Mouse (Mus musculus) lung, postnatal 14 days (tissue): ENCODE results near the gene Satb2.
"Not testable (repeated sequence)": the region's sequence is repeated elsewhere in the genome, so short reads cannot be mapped to it uniquely, and the experiment has no call there.

Experiments used
- DNase-seq: peaks from one replicate; pipeline ENCODE4 v3.0.0; 2021

Satb2 gene

DNA sequence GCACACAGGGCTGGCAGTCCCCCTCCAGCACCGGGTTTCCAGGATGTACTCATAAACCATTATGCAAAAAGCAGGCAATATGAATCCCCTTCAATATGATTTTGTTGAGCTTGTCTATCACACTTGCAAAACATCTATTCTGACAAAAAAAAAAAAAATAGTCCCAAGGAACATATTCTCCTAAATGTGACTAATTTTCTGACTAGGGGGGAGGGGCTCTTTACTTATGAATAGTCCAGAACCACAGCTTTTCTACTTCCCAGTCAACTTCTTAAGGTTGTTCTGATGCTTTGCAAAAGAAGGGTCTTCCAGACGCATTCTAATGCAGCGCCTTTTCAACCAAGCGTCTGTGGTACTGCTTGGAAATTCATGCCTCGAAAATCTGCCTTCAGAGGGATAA lies 155.7 kb downstream of the Satb2 start:
- DNase-seq = no peak

DNA sequence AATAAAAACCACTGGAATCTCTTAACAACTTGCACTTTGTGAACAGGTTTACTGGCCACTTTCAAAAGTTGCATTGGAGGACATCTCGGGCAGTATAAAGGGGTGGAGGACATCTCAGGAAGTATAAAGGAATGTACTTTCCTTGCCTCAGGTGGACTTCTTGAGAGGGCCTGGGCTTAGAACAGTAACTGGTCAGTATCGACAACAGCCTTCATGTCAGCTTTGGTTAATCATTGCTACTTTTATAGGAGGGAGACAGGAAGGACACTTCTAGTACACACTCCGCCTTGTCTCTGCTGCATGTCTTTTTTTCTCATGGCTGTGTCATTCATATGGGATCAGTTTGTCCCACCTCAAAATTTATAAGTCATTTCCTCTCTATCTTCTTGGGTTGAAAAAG lies 156.4 kb downstream of the Satb2 start:
- no peak for DNase-seq

DNA sequence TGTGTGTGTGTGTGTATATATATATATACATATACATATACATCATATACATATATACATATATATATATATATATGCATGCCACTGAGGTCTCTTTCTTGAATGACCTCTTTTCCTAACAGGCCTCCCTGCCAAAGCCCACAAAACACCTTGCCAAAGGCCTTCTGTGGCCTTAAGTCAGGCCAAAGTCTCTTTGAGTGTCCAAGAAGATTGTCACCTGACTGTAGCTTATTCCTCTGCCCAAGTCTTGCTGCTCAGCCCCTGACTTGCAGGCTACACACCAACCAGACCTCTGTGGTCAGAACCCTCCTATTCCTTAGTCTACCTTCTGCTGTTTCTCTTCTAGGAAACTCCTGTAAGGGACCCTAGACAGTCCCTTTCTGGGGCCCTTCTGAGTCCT lies 164.9 kb downstream of the Satb2 start:
- DNase-seq = no peak

DNA sequence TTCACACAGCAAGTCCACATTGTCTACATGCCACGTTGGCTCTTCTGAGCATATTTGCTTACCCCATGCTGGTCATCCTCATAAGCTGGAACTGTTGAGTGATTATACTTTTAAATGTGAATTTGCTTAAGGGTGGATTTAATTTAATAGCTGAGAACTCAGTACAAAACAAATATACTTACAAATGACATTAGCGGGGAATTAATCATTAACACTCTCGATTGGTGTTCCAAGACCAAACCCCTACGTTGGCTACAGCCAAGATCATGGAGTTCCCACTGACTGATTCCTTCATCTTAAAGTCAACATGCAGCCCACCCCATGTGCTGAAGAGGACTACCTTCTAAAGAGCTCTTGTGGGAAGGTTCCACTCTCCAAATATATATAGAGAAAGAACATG lies 165.5 kb downstream of the Satb2 start:
- no peak for DNase-seq

DNA sequence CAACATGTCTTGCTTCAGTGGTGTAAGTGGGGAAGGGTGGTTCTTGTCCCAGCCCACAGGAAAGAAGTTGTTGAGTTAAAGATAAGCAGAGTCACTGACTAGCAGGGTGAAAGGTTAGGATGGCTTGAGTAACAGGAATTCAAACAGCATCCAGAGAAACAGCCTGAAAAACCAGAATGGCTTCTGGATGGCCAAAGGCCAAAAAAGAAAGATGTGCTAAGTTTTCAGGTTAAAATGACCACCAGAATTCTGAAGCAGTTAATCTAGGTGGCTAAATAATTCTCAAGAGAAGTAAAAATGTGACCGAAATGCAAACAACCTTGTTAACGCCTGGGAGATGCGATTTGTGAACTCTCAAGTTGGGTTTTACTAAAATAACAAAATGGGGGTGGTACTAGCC lies 167.0 kb downstream of the Satb2 start:
- DNase-seq = no peak

DNA sequence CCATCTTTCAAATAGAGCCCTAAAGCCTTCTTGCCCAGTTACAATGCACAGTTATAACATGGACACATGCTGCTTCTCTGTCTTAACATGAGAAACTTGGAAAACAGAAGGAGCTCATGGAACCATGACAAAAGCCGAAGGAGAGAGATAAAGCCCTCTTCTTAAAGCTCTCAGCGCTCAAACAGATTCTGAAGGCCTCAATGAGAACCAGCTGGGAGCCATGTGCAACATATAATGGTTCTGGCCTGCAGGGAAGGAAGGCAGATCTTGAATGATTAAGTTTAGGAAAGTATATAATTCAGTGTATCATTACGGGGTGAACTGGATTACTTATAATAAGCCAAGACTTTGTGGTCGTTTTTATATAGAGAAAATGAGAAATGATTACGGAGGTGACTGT lies 172.4 kb downstream of the Satb2 start:
- no peak for DNase-seq

DNA sequence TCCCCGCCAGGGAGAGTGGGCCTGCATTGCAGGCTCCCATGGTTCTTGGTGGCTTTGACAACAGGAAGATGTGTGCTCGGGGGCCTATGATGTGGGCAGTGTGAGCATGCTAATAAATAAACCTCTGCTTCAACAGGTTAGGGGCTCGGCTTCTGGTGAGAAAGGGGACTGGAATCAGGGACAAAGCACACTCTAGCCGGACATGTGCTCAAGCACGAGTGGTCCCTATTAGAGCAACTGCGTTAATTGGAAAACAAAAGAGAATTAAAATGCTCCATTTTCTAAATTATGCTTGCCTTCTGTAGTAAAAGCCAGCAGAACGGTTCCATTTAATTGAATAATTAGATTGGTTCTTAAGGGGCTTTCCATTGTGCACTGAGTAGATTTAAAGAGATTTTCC lies 177.8 kb downstream of the Satb2 start:
- DNase-seq = no peak

DNA sequence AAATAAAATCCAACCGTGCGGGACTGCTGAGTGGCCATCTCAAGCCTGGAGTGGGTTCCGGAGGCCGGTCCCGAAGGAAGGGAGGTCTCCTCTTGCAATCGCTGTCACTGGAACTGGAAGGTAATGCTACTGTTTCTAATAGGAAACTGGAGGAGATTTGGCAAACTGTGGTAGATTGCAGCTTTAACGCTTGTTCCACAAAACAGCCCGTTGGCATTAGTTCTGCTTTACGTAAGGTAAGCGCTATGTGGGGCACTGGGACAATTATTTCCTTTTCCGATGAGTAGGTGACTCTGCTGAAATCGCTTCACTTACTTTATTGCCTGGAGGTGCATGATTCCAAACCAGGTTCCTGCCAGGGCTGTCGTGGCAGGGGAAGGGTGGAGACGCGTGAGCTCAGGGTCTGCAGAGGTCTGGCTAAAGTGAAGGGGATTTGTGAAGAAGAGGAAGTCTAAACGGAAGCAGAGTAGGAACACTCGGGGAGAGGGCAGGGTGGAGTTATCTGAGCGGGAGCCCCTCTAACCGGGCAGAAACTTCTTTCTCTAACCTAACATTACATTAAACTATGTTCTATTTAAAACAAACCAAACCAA lies 183.3 kb downstream of the Satb2 start:
- DNase-seq = no peak

DNA sequence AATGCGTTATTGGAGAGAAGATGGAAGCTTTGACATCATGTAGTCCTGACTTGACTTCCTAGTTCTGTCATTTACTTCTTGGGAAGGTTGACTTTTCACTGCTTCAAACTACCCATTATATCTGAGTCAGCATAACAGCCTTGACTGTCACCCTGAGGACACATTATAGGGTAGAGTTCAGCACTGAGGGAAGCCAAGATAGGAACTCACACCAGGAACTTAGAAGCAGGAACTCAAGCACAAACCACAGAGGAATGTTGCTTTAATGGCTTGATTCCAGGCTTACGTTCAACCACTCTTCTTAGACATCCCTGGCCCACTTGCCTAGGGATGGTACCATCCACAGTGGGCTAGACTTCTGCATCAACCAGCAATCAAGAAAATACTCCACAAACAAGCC lies 188.8 kb downstream of the Satb2 start:
- DNase-seq = no peak

DNA sequence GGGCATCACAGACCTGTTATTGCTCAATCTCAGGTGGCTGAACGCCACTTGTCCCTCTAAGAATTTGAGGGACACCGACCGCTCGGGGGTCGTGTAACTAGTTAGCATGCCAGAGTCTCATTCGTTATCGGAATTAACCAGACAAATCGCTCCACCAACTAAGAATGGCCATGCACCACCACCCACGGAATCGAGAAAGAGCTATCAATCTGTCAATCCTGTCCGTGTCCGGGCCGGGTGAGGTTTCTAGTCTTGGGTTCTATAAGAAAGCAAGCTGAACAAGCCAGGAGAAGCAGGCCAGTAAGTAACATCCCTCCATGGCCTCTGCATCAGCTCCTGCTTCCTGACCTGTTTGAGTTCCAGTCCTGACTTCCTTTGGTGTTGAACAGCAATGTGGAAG lies 196.3 kb downstream of the Satb2 start:
- DNase-seq = not testable (repeated sequence)

DNA sequence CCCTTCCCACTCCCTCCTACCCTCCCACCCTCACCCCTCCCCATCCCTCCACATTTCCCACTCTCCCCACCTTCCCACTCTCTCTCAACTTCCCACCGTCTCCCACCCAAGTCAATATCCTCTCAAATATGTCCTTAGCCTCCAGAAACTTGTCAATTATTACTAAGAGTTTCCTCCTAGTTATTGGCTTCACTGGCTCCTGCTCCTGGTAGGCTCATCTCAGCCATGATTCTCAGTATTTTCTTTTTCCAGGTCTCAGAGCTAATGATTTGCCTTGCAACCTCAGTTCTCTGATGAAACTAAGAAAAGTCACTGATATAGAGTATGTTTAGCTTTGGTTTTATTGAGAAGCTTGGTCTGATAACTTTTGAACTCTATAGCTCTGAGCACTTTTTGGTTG lies 214.2 kb downstream of the Satb2 start:
- DNase-seq = no peak

DNA sequence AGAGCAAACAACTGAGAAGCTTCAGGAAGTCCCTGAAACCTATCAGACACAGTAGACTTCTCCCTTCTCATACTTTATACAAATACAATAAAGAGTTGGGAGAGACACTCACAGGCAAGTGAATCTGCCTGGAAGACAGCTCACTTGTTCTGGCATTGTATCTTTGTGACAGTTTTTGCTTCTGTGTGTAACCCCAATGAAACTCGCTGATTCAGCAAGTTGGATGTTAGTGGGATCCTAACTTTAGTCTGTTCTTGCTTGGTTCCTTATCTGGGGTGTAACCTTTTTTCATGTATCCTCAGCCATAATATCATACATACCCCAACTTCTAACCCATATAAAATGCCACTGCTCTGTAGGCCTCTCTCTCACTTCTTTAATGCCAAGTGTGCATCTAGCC lies 216.9 kb downstream of the Satb2 start:
- DNase-seq = no peak

DNA sequence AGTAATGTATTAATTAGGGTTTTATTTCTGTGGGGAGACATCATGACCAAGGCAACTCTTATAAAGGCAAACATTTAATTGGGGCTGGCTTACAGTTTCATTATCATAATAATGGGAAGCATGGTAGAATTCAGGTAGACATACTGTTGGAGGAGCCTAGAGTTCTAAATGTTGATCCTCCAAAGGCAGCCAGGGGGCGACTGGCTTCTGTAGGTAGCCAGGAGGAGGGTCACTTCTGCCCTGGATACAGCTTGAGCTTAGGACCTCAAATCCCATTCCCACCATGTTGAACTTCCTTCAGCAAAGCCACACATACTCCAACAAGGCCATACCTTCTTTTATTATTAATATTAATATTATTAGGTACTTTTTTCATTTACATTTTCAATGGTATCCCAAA lies 225.2 kb downstream of the Satb2 start:
- no peak for DNase-seq

DNA sequence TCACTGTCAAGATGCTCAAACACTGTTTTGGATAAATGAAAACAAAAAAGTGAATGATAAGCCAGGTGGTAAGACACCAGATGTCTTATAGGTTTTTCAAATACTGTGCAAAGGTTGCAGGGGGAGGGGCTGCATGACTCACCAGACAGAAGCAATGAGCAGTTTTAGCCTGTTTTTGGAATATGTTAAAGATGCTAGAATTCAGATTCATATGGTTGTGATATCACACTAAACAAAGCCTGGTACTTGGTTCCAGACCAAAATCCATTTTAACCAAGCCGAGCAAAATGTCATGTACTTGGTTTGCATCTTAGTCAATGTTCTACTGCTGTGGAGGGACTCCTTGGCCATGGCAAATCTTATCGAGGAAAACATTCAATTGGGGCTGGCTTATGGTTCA lies 227.8 kb downstream of the Satb2 start:
- DNase-seq = no peak

DNA sequence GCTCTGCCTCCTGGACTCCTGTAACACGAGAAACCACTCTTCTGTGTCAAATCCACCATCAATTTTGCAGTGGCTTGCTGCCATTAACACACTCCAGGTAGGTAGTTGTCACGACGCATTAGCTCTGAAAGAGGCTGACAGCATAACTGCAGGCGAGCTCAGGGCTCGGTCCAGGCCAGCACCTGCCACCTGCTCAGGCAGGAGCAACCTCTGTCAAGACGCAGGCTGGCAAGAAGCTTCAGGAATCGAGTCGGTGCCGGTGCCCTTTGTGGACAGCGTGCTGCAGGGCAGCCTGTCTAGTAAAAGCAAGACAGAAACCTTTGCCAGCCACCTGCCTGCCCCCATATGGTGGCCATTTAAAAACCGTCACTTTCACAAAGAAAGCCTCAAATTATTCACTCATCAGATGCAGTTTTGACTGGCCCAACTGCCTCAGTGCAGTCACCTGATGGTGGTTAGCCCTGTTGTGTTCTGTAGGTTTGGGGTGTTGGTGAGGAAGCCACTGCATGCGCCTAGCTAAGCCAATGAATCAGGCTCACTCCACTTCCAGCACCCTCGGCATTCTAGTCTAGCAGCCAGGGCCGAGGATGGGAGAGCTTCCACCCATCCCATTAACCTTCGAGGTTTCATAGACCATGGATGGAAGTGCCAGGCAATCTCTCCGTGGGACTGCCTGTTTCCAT lies 228.7 kb downstream of the Satb2 start:
- DNase-seq = no peak

DNA sequence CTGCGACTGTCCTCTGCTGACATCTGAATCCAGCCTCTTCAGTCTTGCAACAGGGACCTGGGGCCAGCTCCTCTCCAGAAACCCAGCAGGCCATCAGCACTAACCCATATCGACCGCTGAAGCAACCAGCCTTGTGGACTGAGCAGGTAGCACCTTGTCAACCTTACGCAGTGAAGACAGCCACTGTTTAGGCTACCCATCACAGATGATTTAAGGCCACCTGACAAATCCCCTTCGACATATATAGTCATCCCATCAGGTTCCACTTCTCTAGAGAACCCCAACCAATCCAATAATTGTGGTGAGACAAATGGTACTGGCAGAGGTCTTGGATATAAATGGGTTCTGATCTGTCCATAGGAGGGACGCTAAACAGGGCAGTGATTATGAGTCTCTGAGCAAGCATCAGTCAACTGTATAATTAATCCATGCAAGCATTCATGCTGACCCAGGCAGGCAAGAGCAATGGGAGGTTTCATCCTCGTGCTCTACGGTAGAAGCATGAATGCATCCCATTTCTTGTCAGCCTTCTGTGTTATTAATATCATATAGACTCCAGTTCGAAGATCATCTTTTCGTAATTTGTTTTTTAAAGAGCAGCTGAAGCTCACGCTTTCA lies 229.5 kb downstream of the Satb2 start:
- DNase-seq = no peak
